Mouse (Mus musculus): ENCODE data around the gene Scrg1.
A peak's percentile ranks its signal among the peaks of the same experiment; 100 is the strongest.
"Not testable (repeated sequence)": the region's sequence is repeated elsewhere in the genome, so short reads cannot be mapped to it uniquely, and the experiment has no call there.

The Scrg1 gene

GRCm38 (mm10) chr8:57455765-57456164 is at the start of gene Scrg1:
Scrg1 (plus strand) TSS chr8:57455923.
- DNase-seq (ENCODE audit: low spot score), result no peak

DNA sequence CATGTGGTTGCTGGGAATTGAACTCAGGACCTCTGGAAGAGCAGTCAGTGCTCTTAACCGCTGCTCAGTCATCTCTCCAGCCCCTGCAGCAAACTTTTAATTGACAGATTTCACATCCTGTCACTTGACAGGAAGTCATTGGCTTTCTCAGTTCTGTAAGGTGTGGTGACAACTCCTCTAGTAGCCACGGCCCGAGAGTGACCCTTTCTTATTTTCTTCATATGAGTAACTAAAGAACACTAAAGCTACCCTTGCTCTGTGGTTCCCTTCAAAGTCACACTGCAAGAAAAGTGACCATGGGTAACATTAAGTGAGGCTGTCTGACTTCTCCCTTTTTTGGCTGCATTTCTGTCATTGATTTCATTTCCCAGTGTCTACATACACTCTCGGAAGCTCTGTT is 49.4 kb upstream of the Scrg1 start:
- no peak for DNase-seq (ENCODE audit: low spot score)

- no peak for DNase-seq (ENCODE audit: low spot score)
Measured at GRCm38 (mm10) chr8:57409333-57409732, 46.4 kb upstream of the Scrg1 start.

GRCm38 (mm10) chr8:57409779-57410472 is 45.8 kb upstream of the Scrg1 start:
- no peak for DNase-seq (ENCODE audit: low spot score)

GRCm38 (mm10) chr8:57410473-57410863 is 45.3 kb upstream of the Scrg1 start:
- DNase-seq (ENCODE audit: low spot score), result no peak

DNA sequence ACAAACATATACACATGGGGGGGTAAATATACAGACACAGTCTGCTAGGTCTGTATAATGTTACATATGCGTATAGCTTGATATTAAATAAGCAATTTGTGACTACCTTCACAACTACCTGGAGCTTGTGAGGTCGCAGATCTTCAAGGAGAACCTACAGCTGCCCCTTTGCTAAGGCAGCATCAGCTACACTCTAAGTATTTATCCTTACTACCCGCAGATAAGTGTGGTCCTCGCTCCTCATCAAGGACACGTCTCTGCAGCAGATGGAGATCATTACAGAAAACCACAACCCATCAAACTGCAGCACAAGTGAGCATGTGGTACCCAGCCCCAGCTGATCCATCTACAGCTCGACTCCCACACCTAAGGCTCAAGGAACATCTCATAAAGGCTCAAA is 44.4 kb upstream of the Scrg1 start:
- no peak for DNase-seq (ENCODE audit: low spot score)

DNA sequence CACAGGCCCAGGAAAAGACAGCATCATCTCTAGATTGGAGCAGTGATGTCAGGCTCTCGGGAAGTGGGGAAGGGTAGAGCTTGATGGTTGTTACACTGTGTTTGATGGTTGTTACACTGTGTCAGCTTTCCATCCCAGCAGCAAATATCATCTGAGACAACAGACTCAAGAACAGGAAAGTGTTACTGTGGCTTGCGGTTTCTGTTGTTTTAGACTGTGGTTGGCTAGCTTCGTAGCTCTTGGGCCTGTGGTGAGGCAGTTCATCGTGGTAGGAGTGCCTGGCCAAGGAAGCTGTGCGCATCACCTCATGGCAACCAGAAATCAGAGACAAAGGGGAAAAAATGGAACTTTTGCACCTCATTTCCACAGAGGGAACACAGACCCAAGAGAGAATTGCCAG is 38.9 kb upstream of the Scrg1 start:
- no peak for DNase-seq (ENCODE audit: low spot score)

DNA sequence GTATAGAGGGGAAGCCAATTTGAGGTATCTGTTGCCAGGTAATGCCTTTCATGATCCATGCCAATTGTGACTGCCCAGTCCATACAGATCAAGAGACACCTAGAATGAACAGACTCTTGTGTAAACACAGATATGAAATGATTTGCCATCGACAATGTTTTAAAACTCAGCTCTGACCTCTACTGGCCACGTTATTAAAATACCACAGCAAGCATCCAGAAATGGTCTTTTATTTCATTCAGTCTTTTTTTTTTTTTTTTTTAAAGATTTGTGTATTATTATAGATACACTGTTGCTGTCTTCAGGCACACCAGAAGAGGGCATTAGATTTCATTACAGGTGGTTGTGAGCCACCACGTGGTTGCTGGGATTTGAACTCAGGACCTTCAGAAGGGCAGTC is 29.6 kb upstream of the Scrg1 start:
- no peak for DNase-seq (ENCODE audit: low spot score)

- DNase-seq (ENCODE audit: low spot score), result no peak
Measured at GRCm38 (mm10) chr8:57427581-57428366, 27.9 kb upstream of the Scrg1 start.

- DNase-seq (ENCODE audit: low spot score), result no peak
Measured at GRCm38 (mm10) chr8:57428566-57428965, 27.2 kb upstream of the Scrg1 start.

- DNase-seq (ENCODE audit: low spot score), result peak; percentile 20
Measured at GRCm38 (mm10) chr8:57429166-57429887, 26.4 kb upstream of the Scrg1 start.

- DNase-seq (ENCODE audit: low spot score), result not testable (repeated sequence)
Measured at GRCm38 (mm10) chr8:57429888-57430274, 25.8 kb upstream of the Scrg1 start.

- DNase-seq (ENCODE audit: low spot score), result no peak
Measured at GRCm38 (mm10) chr8:57430901-57431300, 24.8 kb upstream of the Scrg1 start.

GRCm38 (mm10) chr8:57432802-57433201 is 22.9 kb upstream of the Scrg1 start:
- DNase-seq (ENCODE audit: low spot score), result no peak

GRCm38 (mm10) chr8:57435768-57436436 is 19.8 kb upstream of the Scrg1 start:
- no peak for DNase-seq (ENCODE audit: low spot score)

- DNase-seq (ENCODE audit: low spot score), result no peak
Measured at GRCm38 (mm10) chr8:57436437-57436796, 19.3 kb upstream of the Scrg1 start.

DNA sequence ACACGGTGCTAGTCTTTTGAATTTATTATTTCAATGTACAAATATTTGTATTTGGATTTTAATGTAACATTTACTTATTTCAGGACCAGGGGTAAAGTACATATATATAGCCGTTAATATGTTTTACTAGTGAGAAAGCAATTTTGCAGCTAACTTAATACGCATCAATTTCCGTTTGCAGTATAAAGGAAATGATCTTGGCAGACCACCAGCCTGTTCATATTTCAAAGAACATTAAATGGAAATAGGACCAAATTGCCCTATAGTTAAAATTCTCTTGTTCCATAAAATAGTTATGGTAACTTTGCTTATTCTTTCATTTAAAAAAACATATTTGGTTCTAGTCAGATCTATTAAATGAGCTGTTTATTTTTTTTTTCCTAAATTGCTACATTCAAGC is 14.6 kb upstream of the Scrg1 start:
- DNase-seq (ENCODE audit: low spot score), result no peak

DNA sequence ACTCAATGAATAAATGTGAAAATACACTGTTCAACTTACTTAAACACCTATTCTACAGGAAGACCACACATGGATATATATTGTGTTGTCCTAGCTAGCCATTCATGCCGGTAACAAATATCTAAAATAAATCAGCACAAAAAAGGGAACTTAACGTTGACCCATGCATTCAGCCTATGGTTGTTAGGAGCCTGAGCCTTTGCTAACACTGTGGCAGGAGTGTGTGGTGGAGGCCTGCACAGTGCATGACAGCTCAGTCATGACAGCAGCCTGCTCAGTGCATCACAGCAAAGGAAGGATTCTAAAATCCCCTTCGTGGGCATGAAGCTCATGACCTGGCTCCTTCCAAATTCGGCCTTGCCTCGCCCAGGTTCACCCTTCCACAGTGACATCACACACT is 14.2 kb upstream of the Scrg1 start:
- DNase-seq (ENCODE audit: low spot score), result no peak

- no peak for DNase-seq (ENCODE audit: low spot score)
Measured at GRCm38 (mm10) chr8:57443289-57443688, 12.4 kb upstream of the Scrg1 start.

- DNase-seq (ENCODE audit: low spot score), result not testable (repeated sequence)
Measured at GRCm38 (mm10) chr8:57445901-57446300, 9.8 kb upstream of the Scrg1 start.

GRCm38 (mm10) chr8:57450726-57451125 is 5.0 kb upstream of the Scrg1 start:
- no peak for DNase-seq (ENCODE audit: low spot score)

GRCm38 (mm10) chr8:57451896-57452295 is 3.8 kb upstream of the Scrg1 start:
- no peak for DNase-seq (ENCODE audit: low spot score)

Data from ovary, adult 18-20 months (tissue).